Mouse (Mus musculus) forebrain, embryonic 11.5 days (tissue): ENCODE data around the gene Hlcs. TPM values are rescaled to one million over a fixed set of nuclear protein-coding genes. Genes with fewer than 3 reads are reported as not detected.

Source experiments
- ATAC-seq: fragments of 200-750 bp; cut with Nextera tagmentation; replicated peaks from 2 replicates; pipeline ENCODE4 v1.8.0; 2017; ENCODE audit warnings: moderate TSS enrichment; ENCODE audit not compliant: low FRiP score
- DNase-seq: peaks from one replicate; pipeline ENCODE4 v3.0.0-alpha.2; 2017; ENCODE audit warnings: low spot score
- H3K27ac ChIP-seq: fragments of 300-500 bp; sonication (generic); 2 replicates; pipeline ENCODE4 v1.5.1; 2014; ENCODE audit warnings: low read depth, low read length
- H3K27me3 ChIP-seq: fragments of 300-500 bp; sonication (generic); 2 replicates; pipeline ENCODE4 v1.6.1; 2014; ENCODE audit warnings: mild to moderate bottlenecking, low read length, mixed read lengths; ENCODE audit not compliant: control insufficient read depth, insufficient read depth
- H3K36me3 ChIP-seq: fragments of 300-500 bp; sonication (generic); 2 replicates; pipeline ENCODE4 v1.6.1; 2014; ENCODE audit warnings: mild to moderate bottlenecking, low read length, moderate library complexity, mixed read lengths; ENCODE audit not compliant: control insufficient read depth, insufficient read depth
- H3K4me1 ChIP-seq: fragments of 300-500 bp; sonication (generic); replicated peaks from 2 replicates; pipeline ENCODE4 v1.6.1; 2014; ENCODE audit warnings: low read length, mixed read lengths; ENCODE audit not compliant: control insufficient read depth, insufficient read depth
- H3K4me2 ChIP-seq: fragments of 300-500 bp; sonication (generic); 2 replicates; pipeline ENCODE4 v1.6.1; 2014; ENCODE audit warnings: low read depth, mild to moderate bottlenecking, low read length, moderate library complexity, mixed read lengths; ENCODE audit not compliant: severe bottlenecking
- H3K4me3 ChIP-seq: fragments of 300-500 bp; sonication (generic); 2 replicates; pipeline ENCODE4 v1.5.1; 2014; ENCODE audit warnings: low read depth, low read length
- H3K9ac ChIP-seq: fragments of 300-500 bp; sonication (generic); 2 replicates; pipeline ENCODE4 v1.6.1; 2014; ENCODE audit warnings: low read length
- H3K9me3 ChIP-seq: fragments of 300-500 bp; sonication (generic); 2 replicates; pipeline ENCODE4 v1.6.1; 2016; ENCODE audit warnings: low read length, mixed read lengths; ENCODE audit not compliant: control insufficient read depth
- WGBS: fragments of 180-500 bp; shearing (Covaris S2); extraction: QIAGEN DNeasy Blood & Tissue Kit; methylation state at CpG from one replicate; pipeline ENCODE4 v1.1.7; 2014; 5-methylcytosine and 5-hydroxymethylcytosine counted together
- polyA plus RNA-seq: library from polyadenylated mRNA; unstranded; fragments of >200 nt; fragmentation: Nextera tagmentation; extraction: Ambion mirVana; gene quantifications from 2 replicates; pipeline ENCODE4 v1.2.1, GENCODE M21; 2014

The Hlcs gene
- 13.8 TPM in 2 replicates for polyA plus RNA-seq

DNA sequence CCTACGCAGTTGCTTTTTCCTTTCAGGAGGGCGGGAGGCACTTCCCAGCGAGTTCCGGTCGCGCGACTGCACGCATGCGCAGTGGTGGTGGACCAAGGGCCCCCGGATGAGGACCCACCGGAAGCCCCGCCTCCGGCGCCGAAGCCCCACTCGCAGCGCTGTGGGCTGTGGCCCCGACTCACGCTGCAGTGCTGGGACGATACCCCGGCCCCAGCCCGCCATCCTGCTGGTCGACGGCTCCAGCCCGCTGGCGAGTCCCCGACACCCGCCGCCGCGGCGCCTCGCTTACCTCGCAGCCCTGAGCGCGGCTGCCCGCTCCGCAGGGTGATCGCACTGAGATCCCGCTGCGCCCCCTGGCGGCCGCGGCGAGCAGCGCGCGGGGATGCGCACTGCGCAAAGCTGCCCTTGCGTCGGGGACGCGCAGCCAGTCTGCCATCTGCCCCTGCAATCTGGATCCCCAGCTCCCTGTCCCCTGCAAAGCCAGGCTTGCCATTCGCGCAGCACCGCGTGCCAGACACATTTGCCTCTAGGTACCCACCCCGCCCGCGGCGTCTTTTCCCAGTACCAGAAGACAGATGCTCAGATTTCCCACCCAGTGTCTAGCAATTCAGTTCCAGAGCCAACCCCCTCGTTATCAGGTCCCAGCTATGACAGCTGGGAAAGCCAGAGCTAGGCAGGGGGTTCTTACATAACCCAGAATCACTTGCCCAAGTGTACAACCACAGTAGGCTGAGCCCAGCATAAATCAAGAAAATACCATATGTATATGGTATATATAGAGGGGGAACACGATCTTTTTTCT is at the start of gene Hlcs:
Gene Hlcs, minus strand, starts transcription at position 343 of the 802 bp plus-strand sequence.
- H3K4me1 ChIP-seq = peaks cover 4% of the 10 kb centered on the region; the same call in 1 of the 2 replicates
- peak within 1 kb of the TSS; percentile 55 for H3K4me3 ChIP-seq
- ATAC-seq = peak; percentile 91
- peak within 1 kb of the TSS; percentile 79 for H3K4me2 ChIP-seq
- peak within 1 kb of the TSS; percentile 97 for H3K27ac ChIP-seq
- H3K36me3 ChIP-seq = no peaks in the 10 kb centered on the region
- H3K9ac ChIP-seq = peak within 1 kb of the TSS; percentile 85
- peak; percentile 99 for DNase-seq
- H3K27me3 ChIP-seq = no peaks in the 10 kb centered on the region
- WGBS = 1% methylated on average over 64 of the region's 64 CpGs
- H3K9me3 ChIP-seq = no peaks in the 10 kb centered on the region

DNA sequence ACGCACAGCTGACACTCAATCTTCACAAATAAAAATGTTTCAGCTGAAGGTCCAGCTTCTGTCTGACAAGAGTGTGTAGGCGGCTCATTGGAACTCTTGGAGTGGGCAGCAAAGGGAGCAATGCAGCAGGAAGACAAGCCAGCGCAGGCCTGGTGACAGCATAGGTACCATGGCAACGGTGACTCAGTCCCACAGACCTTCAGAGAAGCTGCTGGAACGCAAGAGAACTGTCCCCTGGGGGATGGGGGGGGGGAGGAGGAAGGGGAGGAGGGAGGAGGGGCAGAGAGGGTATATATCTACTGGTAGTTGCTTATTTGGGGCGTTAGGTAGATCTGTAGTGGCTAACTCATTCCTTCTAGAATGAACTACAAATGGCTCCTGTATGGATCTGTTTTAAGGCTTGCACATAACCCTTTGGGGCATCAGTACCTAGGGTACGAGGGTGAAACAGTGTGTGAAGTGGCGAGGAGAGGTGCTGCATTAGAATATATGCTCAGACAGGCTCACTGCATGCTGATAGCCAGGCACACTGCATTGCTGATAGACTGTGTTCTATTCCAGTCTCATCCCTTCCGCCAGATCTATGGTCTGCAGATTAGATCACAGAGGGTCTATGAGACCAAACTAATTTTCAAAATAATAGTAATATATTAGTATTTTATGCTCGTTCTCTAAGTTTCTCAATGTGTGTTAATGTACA is 49.0 kb upstream of the Hlcs start:
- ATAC-seq (no peak), DNase-seq (peak; percentile 65)
- no peaks in the 10 kb centered on the region for H3K9me3 ChIP-seq
- WGBS = 56% methylated on average over 10 of the region's 10 CpGs
- no peak overlapping the region for H3K27ac ChIP-seq
- no peak overlapping the region for H3K9ac ChIP-seq
- no peak overlapping the region for H3K4me3 ChIP-seq
- no peaks in the 10 kb centered on the region; the same call in 1 of the 2 replicates for H3K4me1 ChIP-seq
- H3K36me3 ChIP-seq = no peaks in the 10 kb centered on the region
- no peaks in the 10 kb centered on the region for H3K27me3 ChIP-seq
- no peak overlapping the region for H3K4me2 ChIP-seq

DNA sequence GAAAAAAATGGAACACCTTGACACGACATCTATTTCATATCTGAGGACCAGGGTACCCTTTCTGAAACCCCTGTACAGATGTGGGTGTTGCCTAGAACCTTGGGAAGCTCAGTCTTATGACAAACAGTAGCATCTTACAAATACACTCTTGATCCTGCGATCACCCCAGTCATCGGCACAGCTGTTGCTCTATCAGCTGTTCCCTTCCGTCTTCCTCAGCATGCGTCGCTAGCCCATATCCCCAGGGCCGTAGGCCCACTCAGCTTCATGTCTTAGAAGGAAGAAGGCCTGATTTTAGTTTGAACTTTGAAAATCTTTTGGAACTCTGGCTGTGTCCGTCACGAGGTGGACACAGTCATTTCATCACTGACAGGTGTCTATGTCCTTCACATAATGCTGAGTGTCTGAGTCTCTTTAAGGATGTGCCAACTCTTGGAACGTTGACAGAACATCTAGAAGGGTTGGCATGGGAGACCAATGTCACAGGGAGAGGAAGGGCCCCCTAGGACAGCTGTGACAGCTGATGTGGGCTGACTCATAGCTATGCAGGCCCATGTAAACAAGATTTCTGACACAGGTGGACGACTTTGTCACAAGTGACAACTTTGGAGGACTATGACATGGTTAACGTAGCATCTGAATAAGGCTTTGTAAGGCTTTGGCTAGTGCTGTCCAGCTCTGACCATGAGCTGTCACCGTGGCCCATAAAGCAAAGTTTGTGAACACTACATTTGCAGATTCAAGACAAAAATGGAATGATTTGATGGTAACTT is 47.4 kb upstream of the Hlcs start:
- H3K4me3 ChIP-seq = no peak overlapping the region
- no peak overlapping the region for H3K9ac ChIP-seq
- no peaks in the 10 kb centered on the region for H3K36me3 ChIP-seq
- no peaks in the 10 kb centered on the region; the same call in 1 of the 2 replicates for H3K4me1 ChIP-seq
- WGBS = 88% methylated on average over 13 of the region's 13 CpGs
- H3K27ac ChIP-seq = no peak overlapping the region
- H3K27me3 ChIP-seq = no peaks in the 10 kb centered on the region
- no peak overlapping the region for H3K4me2 ChIP-seq
- no peak for DNase-seq
- H3K9me3 ChIP-seq = no peaks in the 10 kb centered on the region
- no peak for ATAC-seq

DNA sequence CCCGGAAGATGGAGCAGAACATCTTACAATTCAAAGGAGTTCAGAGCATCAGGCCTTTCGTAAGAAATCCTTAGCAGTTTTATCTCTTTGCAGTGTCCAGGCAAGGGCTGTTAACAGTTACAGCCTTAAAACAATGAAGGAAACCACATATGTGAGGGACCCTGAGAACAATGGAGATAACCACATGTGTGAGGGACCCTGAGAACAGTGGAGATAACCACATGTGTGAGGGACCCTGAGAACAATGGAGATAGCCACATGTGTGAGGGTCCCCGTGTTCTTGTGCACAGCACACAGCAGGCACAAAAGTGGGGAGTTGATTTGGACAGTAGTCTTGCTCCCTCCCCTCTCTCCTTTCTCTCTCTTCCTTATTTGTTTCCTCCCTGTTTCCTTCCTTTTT is 44.7 kb upstream of the Hlcs start:
- ATAC-seq = no peak

DNA sequence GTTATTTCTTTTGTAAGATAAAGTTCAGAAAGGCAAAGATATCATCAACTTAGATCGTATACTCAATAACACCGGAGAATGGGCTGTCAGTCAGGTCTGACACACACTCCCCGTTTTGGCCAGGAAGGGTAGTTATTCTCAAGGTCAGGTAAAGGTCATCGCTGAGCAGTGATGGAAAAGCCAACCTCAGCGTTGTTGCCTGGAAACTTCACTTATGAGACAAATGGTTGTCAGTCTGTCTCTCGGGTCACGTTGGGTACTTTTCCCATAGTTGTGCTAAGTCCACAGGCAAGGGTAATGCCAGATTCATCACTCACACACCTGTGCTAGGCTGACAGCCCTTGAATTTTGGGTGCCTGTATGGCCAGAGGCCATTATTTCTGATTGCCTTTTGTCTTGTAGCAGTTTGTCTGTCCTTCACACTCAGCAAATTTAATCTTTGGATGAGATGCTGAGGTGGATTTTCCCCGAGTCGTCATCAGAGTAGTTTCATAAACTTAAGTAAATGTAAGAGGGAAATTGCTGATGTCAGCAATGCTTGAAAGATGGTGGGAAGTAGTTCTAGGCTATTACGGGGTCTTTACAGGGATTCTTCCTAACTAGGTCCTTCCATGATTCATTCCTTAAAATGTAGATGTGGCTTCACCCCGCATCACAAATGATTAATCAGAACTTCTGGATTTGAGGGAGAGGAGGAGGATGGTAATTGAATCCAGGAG is 43.6 kb upstream of the Hlcs start:
- no peaks in the 10 kb centered on the region for H3K9me3 ChIP-seq
- DNase-seq (no peak), ATAC-seq (no peak)
- H3K36me3 ChIP-seq = no peaks in the 10 kb centered on the region
- H3K4me2 ChIP-seq = no peak overlapping the region
- no peak overlapping the region for H3K9ac ChIP-seq
- no peaks in the 10 kb centered on the region for H3K4me1 ChIP-seq
- no peak overlapping the region for H3K4me3 ChIP-seq
- WGBS = 83% methylated on average over 11 of the region's 11 CpGs
- no peak overlapping the region for H3K27ac ChIP-seq
- no peaks in the 10 kb centered on the region for H3K27me3 ChIP-seq

More for the DNA sequence above, 44.7 kb upstream of the Hlcs start:
- DNase-seq = no peak
- Histone ChIP-seq H3K36me3 (no peaks in the 10 kb centered on the region), H3K27ac (no peak overlapping the region), H3K9ac (no peak overlapping the region), H3K4me3 (no peak overlapping the region), H3K27me3 (no peaks in the 10 kb centered on the region), H3K4me1 (no peaks in the 10 kb centered on the region; the same call in 1 of the 2 replicates), H3K4me2 (no peak overlapping the region), H3K9me3 (no peaks in the 10 kb centered on the region)
- 82% methylated on average over 3 of the region's 3 CpGs for WGBS

DNA sequence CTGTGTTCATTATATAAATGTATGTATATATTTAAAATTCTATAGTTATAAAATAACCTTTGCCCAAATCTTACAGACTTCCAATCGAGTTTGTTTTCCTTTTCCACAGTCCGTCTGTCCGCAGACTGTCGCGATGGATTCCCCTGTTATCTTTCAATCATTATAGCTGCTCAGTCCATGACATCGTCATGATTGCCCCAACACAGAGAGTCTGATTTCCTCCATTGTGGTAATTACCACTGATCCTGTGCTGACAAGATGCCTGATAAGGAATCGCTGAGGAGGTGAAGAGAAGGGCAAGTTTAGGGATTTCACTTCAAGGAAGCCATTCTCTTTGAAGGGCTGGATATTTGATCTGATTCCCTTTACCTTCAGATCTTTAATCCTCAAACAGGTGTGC is 42.7 kb upstream of the Hlcs start:
- no peak for ATAC-seq
- no peaks in the 10 kb centered on the region for H3K4me1 ChIP-seq
- no peaks in the 10 kb centered on the region for H3K36me3 ChIP-seq
- H3K4me3 ChIP-seq = no peak overlapping the region
- no peak overlapping the region for H3K27ac ChIP-seq
- H3K4me2 ChIP-seq = no peak overlapping the region
- DNase-seq = no peak
- H3K9ac ChIP-seq = no peak overlapping the region
- H3K9me3 ChIP-seq = no peaks in the 10 kb centered on the region
- WGBS = 70% methylated on average over 7 of the region's 7 CpGs
- no peaks in the 10 kb centered on the region for H3K27me3 ChIP-seq

DNA sequence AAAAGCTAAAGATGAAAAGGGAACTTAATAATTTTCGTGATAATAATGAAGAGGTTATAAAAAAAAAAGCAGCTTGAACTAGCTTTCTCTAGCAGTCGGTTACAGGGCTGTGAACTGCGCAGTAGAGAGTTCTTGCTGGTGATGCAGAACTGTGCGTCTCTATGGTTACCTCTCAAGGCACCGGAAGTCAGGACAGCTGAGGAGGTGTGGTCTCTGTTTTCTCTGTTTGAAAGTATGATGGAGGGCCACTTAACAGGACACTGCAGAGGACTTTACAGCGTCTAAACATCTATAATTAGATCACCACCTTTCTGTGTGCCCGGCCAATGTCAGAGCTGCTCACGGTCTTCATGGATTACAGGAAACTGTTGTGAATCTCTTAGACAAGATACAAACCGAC is 41.1 kb upstream of the Hlcs start:
- 62% methylated on average over 9 of the region's 9 CpGs for WGBS
- Histone ChIP-seq H3K36me3 (no peaks in the 10 kb centered on the region), H3K4me2 (no peak overlapping the region), H3K27me3 (no peaks in the 10 kb centered on the region), H3K9me3 (no peaks in the 10 kb centered on the region), H3K27ac (no peak overlapping the region), H3K4me1 (no peaks in the 10 kb centered on the region), H3K9ac (no peak overlapping the region), H3K4me3 (no peak overlapping the region)
- DNase-seq (no peak), ATAC-seq (no peak)

DNA sequence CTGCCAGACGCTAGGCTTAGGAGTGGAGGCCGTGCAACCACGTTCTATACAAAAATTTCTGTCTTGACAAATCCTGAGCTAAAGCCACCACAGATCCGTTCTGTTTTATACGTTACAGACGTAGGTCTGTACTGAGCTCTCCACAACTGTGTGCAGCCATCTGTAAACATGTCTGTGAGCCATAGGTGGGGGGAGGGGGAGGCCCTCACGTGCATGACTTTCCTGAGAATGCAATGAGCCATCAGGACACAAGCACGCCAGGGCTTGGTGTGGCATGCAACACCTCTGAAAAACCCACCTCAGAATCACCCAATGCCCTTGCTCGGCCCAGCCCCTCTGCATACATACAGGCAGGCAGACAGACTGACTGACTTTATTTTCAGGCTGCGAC is 36.9 kb upstream of the Hlcs start:
- H3K9ac ChIP-seq = no peak overlapping the region
- DNase-seq (no peak), ATAC-seq (no peak)
- H3K4me2 ChIP-seq = no peak overlapping the region
- H3K4me3 ChIP-seq = no peak overlapping the region
- no peaks in the 10 kb centered on the region for H3K27me3 ChIP-seq
- no peaks in the 10 kb centered on the region for H3K9me3 ChIP-seq
- WGBS = 83% methylated on average over 10 of the region's 10 CpGs
- no peak overlapping the region for H3K27ac ChIP-seq
- no peaks in the 10 kb centered on the region for H3K36me3 ChIP-seq
- no peaks in the 10 kb centered on the region for H3K4me1 ChIP-seq
